Mouse (Mus musculus): Measurements from ENCODE around the gene Elfn1. TPM values are rescaled to one million over a fixed set of nuclear protein-coding genes. Genes with fewer than 3 reads are reported as not detected.

The Elfn1 gene
- polyA plus RNA-seq, 1 experiment from 2014 or later, result 0.15 TPM

DNA sequence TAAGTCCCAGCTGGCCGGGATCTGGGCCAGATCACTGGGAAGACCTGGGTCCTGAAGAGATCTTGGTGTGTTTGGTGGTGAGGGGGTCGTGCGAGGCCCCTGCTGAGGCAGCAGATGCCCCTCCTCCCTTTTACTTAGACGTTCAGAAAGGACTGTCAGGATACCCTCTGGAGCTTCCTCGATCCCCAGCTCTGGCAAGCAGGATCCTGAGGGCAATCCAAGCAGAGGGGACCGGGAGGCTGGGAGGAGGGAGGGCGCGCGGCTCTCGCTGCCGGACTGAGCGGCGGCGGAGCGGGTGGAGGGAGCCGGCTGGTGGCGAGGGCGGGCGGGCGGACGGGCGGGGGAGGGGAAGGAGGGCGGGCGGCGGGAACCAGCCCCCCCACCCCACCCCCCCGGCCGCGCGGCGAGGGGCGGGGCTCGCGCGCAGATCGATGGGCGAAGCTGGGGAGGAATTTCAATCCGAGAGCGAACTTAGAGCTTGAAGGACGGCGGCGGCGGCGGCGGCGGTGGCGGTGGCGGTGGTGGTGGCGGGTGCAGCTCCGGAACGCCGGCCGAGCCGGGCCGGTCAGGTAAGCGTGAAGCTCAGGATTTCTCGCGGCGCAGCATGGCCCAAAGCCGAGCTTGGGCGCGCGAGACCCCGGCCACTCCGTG lies 4.5 kb downstream of the Elfn1 start:
- H3K4me1 ChIP-seq, result peaks cover 36% of the 10 kb centered on the region
- H3K9me3 ChIP-seq, result no peaks in the 10 kb centered on the region
- H3K36me3 ChIP-seq, result no peaks in the 10 kb centered on the region
- H3K27me3 ChIP-seq, result peaks cover 88% of the 10 kb centered on the region
- ATAC-seq (ENCODE audit: insufficient number of reproducible peaks, insufficient read depth, low FRiP score, low TSS enrichment), result no peak
- peak overlapping the region; percentile 98 for H3K4me2 ChIP-seq (replicated peaks)
- 1% methylated on average over 38 of the region's 64 CpGs for WGBS
- H3K9ac ChIP-seq, result peak overlapping the region; percentile 55
- peak overlapping the region; percentile 49 for H3K4me3 ChIP-seq
- no peak overlapping the region for H3K27ac ChIP-seq

DNA sequence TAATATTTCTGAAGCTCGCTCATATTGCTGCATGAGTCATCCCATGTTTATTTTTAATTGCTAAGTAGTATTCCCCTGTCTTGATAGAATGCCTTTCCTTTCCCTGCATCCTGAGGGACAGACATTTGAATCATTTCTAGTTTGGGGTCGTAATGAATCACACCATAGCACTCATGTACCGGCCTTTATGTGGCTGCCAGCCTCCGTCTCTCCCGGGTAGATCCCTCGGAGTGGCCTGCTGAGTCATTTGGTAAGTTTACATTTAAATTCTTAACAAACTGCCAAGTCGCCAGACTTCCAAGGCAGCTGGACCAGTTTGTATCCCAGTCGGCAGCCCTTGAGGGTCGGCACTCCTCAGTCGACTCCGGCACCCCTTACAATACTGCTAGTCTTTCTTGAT lies 13.9 kb downstream of the Elfn1 start:
- no peaks in the 10 kb centered on the region for H3K4me1 ChIP-seq
- WGBS, result 70% methylated on average over 11 of the region's 11 CpGs
- no peak overlapping the region for H3K4me3 ChIP-seq
- 0 out of 2 replicates have a peak, but pooled peaks cover 4% of the 10 kb centered on the region for H3K9me3 ChIP-seq
- no peak overlapping the region for H3K4me2 ChIP-seq (replicated peaks)
- H3K27ac ChIP-seq, result no peak overlapping the region
- peaks cover 16% of the 10 kb centered on the region for H3K27me3 ChIP-seq
- H3K36me3 ChIP-seq, result no peaks in the 10 kb centered on the region
- H3K9ac ChIP-seq, result no peak overlapping the region
- no peak for ATAC-seq (ENCODE audit: insufficient number of reproducible peaks, insufficient read depth, low FRiP score, low TSS enrichment)

DNA sequence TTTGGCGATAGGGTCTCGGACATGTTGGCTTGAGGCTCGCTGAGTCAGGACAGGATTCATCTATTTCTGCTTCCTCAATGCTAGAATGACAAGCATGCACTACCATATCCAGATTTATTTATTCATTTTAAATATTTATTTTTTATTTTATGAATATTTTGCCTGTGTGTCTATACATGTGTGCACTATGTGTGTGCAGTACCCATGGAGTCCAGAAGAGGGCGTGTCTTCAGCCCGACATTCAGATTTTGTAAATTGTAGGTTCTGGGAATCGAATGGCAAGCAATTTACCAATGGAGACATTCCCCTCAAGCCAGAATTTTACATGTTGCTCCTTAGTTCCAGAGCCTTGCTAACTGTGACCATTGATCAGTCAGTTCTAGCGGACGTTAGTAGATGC lies 16.1 kb downstream of the Elfn1 start:
- no peak overlapping the region for H3K27ac ChIP-seq
- no peaks in the 10 kb centered on the region for H3K4me1 ChIP-seq
- H3K9me3 ChIP-seq, result 0 out of 2 replicates have a peak, but pooled peaks cover 4% of the 10 kb centered on the region
- 92% methylated on average over 8 of the region's 8 CpGs for WGBS
- peaks cover 6% of the 10 kb centered on the region; the same call in 1 of the 2 replicates for H3K27me3 ChIP-seq
- no peak overlapping the region for H3K4me3 ChIP-seq
- no peak for ATAC-seq (ENCODE audit: insufficient number of reproducible peaks, insufficient read depth, low FRiP score, low TSS enrichment)
- no peak overlapping the region for H3K9ac ChIP-seq
- H3K36me3 ChIP-seq, result no peaks in the 10 kb centered on the region
- H3K4me2 ChIP-seq (replicated peaks), result no peak overlapping the region

DNA sequence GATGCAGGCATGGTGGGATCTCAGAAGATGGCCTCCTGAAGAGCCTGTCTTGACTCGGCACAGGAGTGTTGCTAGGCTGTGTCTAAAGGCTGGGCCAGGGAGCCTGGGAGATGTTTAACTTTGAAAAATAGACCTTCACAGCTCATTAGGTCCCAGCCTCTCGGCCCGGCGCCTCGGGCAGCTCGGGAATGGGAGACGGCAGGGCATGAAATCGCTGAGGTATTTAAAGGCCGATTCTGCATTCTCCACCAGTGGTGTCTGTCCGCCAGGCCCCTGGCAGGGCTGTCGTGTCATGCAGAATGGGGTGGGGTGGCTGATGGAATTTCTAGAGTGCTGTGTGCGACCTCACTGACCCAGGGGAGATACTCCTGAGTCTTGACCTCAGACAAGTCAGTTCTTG lies 22.4 kb downstream of the Elfn1 start:
- no peaks in the 10 kb centered on the region for H3K9me3 ChIP-seq
- no peak overlapping the region for H3K9ac ChIP-seq
- ATAC-seq (ENCODE audit: insufficient number of reproducible peaks, insufficient read depth, low FRiP score, low TSS enrichment), result no peak
- peaks cover 5% of the 10 kb centered on the region; the same call in 1 of the 2 replicates for H3K27me3 ChIP-seq
- no peak overlapping the region for H3K27ac ChIP-seq
- no peak overlapping the region for H3K4me2 ChIP-seq (replicated peaks)
- peaks cover 20% of the 10 kb centered on the region for H3K4me1 ChIP-seq
- 50% methylated on average over 12 of the region's 12 CpGs for whole genome bisulfite sequencing
- no peak overlapping the region for H3K4me3 ChIP-seq
- H3K36me3 ChIP-seq, result no peaks in the 10 kb centered on the region

DNA sequence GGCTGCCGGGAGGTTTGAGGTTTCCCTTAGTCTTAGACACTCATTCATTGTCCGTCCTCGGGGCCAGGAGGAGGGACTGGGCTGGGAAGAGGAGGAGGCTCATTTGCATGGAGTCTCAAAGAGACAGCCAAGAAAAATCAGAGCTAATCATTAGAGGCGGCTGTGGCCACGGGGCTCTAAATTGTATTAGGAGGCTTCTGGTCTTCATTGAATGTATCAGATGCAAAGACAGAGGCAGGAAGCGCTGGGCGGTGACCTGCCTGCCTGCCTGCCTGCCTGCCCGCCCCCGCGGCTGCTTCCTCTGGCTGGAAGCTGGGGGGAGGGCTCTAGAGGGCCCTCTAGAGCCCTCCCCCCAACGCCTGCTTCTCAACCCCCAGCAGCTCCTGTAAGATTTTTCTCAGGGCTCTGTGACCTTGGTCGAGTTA lies 23.2 kb downstream of the Elfn1 start:
- WGBS, result under 1% methylated on average over 12 of the region's 12 CpGs
- Histone ChIP-seq H3K9me3 (no peaks in the 10 kb centered on the region), H3K4me2 (replicated peaks) (peak overlapping the region; percentile 30), H3K27ac (no peak overlapping the region), H3K4me3 (no peak overlapping the region), H3K9ac (no peak overlapping the region), H3K4me1 (peaks cover 20% of the 10 kb centered on the region), H3K27me3 (peaks cover 5% of the 10 kb centered on the region; the same call in 1 of the 2 replicates), H3K36me3 (no peaks in the 10 kb centered on the region)
- no peak for ATAC-seq (ENCODE audit: insufficient number of reproducible peaks, insufficient read depth, low FRiP score, low TSS enrichment)

DNA sequence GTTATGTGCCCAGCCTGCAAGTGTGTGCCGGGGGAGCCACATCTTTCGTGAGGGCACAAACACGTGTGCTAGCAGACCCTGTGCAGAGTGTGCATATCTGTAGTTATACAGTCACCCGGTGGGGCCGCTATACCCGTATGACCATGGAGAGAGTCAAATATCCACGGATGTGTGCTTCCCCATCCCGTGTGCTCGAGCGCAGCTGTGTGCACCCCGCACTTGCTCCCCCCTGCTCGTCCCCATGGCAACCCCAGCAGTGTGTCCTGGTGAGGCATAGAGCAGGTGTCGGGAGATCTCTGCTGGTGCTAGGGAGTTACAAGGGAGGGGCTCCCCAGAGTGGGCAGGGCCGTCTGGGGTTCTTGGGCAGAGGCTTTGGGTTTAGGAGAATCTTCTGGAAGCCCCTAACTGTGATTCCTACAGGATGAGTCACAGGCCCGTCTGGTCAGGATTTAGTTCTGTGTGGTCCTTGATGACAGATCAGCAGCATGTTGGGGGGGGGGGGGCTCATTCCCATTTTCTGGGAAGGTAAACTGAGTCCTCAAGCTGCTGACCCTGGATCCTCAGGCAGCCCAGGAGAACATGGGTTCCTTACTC lies 24.3 kb downstream of the Elfn1 start:
- H3K9me3 ChIP-seq, result no peaks in the 10 kb centered on the region
- peaks cover 4% of the 10 kb centered on the region; the same call in 1 of the 2 replicates for H3K27me3 ChIP-seq
- H3K4me3 ChIP-seq, result no peak overlapping the region
- H3K4me2 ChIP-seq (replicated peaks), result no peak overlapping the region
- 35% methylated on average over 15 of the region's 15 CpGs for WGBS
- peak; percentile 73 for ATAC-seq (ENCODE audit: insufficient number of reproducible peaks, insufficient read depth, low FRiP score, low TSS enrichment)
- no peak overlapping the region for H3K27ac ChIP-seq
- H3K36me3 ChIP-seq, result no peaks in the 10 kb centered on the region
- H3K9ac ChIP-seq, result no peak overlapping the region
- H3K4me1 ChIP-seq, result peaks cover 20% of the 10 kb centered on the region

DNA sequence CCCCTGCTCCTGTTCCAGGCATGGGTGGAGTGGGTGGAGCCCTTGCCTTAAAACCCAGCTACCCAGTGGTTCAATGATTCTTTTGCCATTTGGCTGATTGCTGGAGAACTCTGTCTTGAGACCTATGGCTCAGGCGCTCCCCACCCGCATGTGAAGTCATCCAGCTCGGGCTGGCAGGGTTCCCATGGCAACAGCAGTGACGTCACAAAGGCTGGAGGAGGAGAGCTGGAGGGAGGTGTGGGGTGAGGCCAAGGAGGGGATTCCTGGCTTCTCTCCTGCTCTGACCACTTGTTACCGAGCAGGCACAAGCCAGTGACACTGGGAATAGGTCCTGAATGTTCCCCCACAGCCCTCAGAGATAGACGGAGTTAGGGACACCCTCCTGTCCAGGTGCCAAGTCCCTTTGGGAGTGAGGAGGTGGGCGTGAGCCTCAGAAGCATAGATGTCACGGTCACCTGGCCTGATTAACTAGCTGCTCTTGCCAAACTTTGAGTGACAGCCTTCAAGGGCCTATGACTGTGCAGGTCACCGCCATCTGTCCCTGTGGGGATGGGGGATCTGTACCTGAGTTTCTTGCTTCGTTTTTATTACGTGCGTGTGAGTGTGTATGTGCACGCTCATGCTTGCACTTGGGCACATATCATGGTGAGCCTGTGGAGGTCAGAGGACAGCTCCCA lies 25.0 kb downstream of the Elfn1 start:
- 0 out of 2 replicates have a peak, but pooled peaks cover 2% of the 10 kb centered on the region for H3K27me3 ChIP-seq
- H3K4me1 ChIP-seq, result peaks cover 20% of the 10 kb centered on the region
- no peak overlapping the region for H3K4me2 ChIP-seq (replicated peaks)
- no peak overlapping the region for H3K9ac ChIP-seq
- H3K36me3 ChIP-seq, result no peaks in the 10 kb centered on the region
- no peak overlapping the region for H3K4me3 ChIP-seq
- no peak for ATAC-seq (ENCODE audit: insufficient number of reproducible peaks, insufficient read depth, low FRiP score, low TSS enrichment)
- 34% methylated on average over 13 of the region's 13 CpGs for WGBS
- no peaks in the 10 kb centered on the region for H3K9me3 ChIP-seq
- no peak overlapping the region for H3K27ac ChIP-seq

DNA sequence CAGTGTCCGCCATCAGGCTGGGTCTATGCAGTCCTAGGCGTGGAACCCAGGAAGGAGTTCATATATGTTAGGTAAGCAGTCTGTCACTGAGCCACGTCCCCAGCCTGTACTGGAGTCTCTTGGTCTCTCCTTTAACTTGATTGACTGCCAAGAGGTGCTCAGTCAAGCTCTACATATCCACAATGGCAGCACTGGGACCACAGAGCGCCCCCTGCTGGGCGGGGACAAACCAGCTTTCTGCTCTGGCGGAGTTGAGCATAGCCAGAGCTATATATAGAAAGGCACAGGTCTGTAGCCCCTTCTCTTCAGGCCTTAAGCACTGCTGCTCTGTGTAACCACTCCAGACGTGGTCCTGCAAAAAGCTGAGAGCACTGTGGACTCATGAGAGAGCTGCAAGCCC lies 25.7 kb downstream of the Elfn1 start:
- H3K36me3 ChIP-seq, result no peaks in the 10 kb centered on the region
- H3K27me3 ChIP-seq, result 0 out of 2 replicates have a peak, but pooled peaks cover 2% of the 10 kb centered on the region
- no peak overlapping the region for H3K4me3 ChIP-seq
- WGBS, result 53% methylated on average over 7 of the region's 7 CpGs
- H3K9me3 ChIP-seq, result no peaks in the 10 kb centered on the region
- H3K4me2 ChIP-seq (replicated peaks), result no peak overlapping the region
- H3K9ac ChIP-seq, result no peak overlapping the region
- no peak for ATAC-seq (ENCODE audit: insufficient number of reproducible peaks, insufficient read depth, low FRiP score, low TSS enrichment)
- no peak overlapping the region for H3K27ac ChIP-seq
- peaks cover 20% of the 10 kb centered on the region for H3K4me1 ChIP-seq

DNA sequence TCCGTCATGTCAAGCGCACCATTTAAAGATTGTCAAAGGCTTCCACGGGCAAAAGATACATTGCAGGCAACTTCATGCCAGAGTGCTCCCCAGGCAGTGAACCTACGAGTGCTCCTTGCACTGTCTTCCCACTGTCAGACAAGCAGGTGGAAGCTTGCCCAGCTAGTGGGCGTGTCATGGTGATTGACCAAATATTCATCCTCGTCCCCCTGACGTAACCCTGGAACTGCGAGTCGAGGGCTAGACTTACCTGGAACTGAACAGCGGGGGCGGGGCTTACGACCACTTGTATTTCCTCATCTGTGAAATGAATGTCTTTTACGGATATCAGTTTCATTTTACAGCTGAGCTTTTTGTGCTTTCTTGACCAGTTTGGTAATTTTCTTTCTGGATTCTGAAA lies 28.7 kb downstream of the Elfn1 start:
- Histone ChIP-seq H3K9ac (no peak overlapping the region), H3K9me3 (peaks cover 7% of the 10 kb centered on the region; the same call in 1 of the 2 replicates), H3K4me2 (replicated peaks) (no peak overlapping the region), H3K4me1 (peaks cover 13% of the 10 kb centered on the region), H3K4me3 (no peak overlapping the region), H3K27me3 (0 out of 2 replicates have a peak, but pooled peaks cover 2% of the 10 kb centered on the region), H3K36me3 (no peaks in the 10 kb centered on the region), H3K27ac (no peak overlapping the region)
- no peak for ATAC-seq (ENCODE audit: insufficient number of reproducible peaks, insufficient read depth, low FRiP score, low TSS enrichment)
- WGBS, result 76% methylated on average over 13 of the region's 13 CpGs

DNA sequence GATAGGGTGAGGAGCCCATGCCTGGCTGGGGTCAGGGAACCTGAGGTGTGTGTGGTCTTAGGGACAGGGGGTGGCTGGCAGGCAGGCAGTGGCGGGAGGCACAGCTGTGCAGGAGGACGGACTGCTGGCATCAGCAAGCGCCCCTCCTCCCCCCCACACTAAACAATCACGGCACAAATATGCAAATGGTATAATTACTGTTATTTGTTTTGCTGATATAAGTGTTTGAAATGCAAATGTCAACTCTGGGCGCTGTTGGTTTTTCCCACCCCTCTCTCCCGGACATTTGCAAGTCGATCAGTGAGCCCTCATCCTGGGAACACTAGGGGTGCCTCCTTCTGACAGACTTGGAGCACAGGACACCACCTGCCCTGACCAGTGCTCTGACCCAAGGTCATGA lies 37.0 kb downstream of the Elfn1 start:
- Histone ChIP-seq H3K9ac (no peak overlapping the region), H3K4me2 (replicated peaks) (no peak overlapping the region), H3K4me3 (no peak overlapping the region), H3K9me3 (0 out of 2 replicates have a peak, but pooled peaks cover under 1% of the 10 kb centered on the region), H3K27me3 (no peaks in the 10 kb centered on the region; the same call in 1 of the 2 replicates), H3K27ac (no peak overlapping the region), H3K36me3 (no peaks in the 10 kb centered on the region), H3K4me1 (peaks cover 5% of the 10 kb centered on the region; the same call in 1 of the 2 replicates)
- WGBS, result 58% methylated on average over 7 of the region's 7 CpGs
- ATAC-seq (ENCODE audit: insufficient number of reproducible peaks, insufficient read depth, low FRiP score, low TSS enrichment), result no peak

DNA sequence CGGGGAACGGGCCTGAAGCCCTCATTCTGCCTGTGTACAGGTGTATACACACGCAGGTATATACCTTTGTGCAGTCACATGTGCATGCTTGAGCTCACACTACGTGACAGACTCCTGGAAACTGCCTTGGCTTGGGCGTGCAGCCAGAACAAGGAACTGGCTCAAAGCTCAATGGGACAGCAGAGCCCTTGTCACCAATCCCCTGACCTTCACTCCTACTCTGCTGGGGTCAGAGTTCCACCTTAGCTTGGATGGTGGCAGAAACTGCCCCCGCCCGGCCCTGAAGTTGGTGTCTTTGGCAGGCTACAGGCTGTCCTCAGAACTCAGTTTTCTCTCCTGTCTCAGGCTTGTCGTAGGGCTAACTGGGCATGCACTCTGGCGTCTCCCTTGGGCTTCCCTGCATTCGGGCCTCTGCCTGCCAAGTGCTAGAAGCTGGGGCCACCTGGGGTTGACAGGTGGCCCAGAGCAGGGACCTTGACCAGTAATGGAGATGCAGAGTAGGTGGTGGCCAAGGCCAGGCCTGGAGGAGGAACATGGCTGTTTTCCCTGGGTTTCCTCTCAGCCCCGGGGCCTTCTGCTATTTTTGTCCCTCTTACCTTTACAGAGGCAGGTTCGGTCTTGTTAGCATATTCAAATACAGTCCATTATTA lies 38.1 kb downstream of the Elfn1 start:
- Histone ChIP-seq H3K4me2 (replicated peaks) (no peak overlapping the region), H3K4me1 (peaks cover 6% of the 10 kb centered on the region; the same call in 1 of the 2 replicates), H3K9ac (no peak overlapping the region), H3K27ac (no peak overlapping the region), H3K4me3 (no peak overlapping the region), H3K27me3 (no peaks in the 10 kb centered on the region; the same call in 1 of the 2 replicates), H3K36me3 (no peaks in the 10 kb centered on the region), H3K9me3 (no peaks in the 10 kb centered on the region)
- no peak for ATAC-seq (ENCODE audit: insufficient number of reproducible peaks, insufficient read depth, low FRiP score, low TSS enrichment)
- 70% methylated on average over 12 of the region's 12 CpGs for WGBS

All from embryonic facial prominence, embryonic 12.5 days (tissue).